Mouse (Mus musculus) adrenal gland, adult 18-20 months (tissue): ENCODE measurements around the gene Pgrmc2. TPM values are rescaled to one million over a fixed set of nuclear protein-coding genes. Genes with fewer than 3 reads are reported as not detected.

Experiments used
- DNase-seq, 2 experiments: peaks; one replicate each; pipeline ENCODE4 v3.0.0; 2021 to 2022; ENCODE audit warnings: low spot score in 2 of 2
- total RNA-seq, 2 experiments: library from RNA; stranded (reverse); gene quantifications; 1 replicate in 1 of 2; 2 replicates in 1 of 2; pipeline ENCODE4 v1.2.3; 2021

Pgrmc2 gene
- total RNA-seq, 2 experiments from 2014 or later: 63.1 to 63.3 TPM

- DNase-seq: no peak
Observed at GRCm38 (mm10) chr3:41078673-41079072, 4.2 kb downstream of the Pgrmc2 start.

GRCm38 (mm10) chr3:41075376-41075775, 7.5 kb downstream of the Pgrmc2 start:
- no peak for DNase-seq

GRCm38 (mm10) chr3:41070519-41070918, 12.3 kb downstream of the Pgrmc2 start:
- no peak for DNase-seq

- DNase-seq: no peak
Observed at GRCm38 (mm10) chr3:41065320-41065719, 17.5 kb downstream of the Pgrmc2 start.

GRCm38 (mm10) chr3:41062758-41063157, 20.1 kb downstream of the Pgrmc2 start:
- no peak for DNase-seq

- DNase-seq: no peak
Observed at GRCm38 (mm10) chr3:41061831-41062565, 20.8 kb downstream of the Pgrmc2 start.

GRCm38 (mm10) chr3:41059249-41059648, 23.6 kb downstream of the Pgrmc2 start:
- DNase-seq: no peak

- peak in 1 of 2 experiments; percentile 22 for DNase-seq
Observed at GRCm38 (mm10) chr3:41058395-41058794, 24.5 kb downstream of the Pgrmc2 start.

GRCm38 (mm10) chr3:41053334-41053733, 29.5 kb downstream of the Pgrmc2 start:
- DNase-seq: no peak

GRCm38 (mm10) chr3:41047838-41048237, 35.0 kb downstream of the Pgrmc2 start:
- DNase-seq: no peak

GRCm38 (mm10) chr3:41043756-41044354, 39.0 kb downstream of the Pgrmc2 start:
- no peak for DNase-seq

- no peak for DNase-seq
Observed at GRCm38 (mm10) chr3:41042195-41042938, 40.5 kb downstream of the Pgrmc2 start.

GRCm38 (mm10) chr3:41041241-41041640, 41.6 kb downstream of the Pgrmc2 start:
- no peak for DNase-seq

- DNase-seq: no peak
Observed at GRCm38 (mm10) chr3:41038297-41038916, 44.4 kb downstream of the Pgrmc2 start.

GRCm38 (mm10) chr3:41031286-41032210, 51.3 kb downstream of the Pgrmc2 start:
- DNase-seq: no peak

- DNase-seq: no peak
Observed at GRCm38 (mm10) chr3:41030705-41031104, 52.1 kb downstream of the Pgrmc2 start.

- no peak for DNase-seq
Observed at GRCm38 (mm10) chr3:41021980-41022379, 60.9 kb downstream of the Pgrmc2 start.

GRCm38 (mm10) chr3:41020687-41021086, 62.2 kb downstream of the Pgrmc2 start:
- DNase-seq: no peak

- no peak for DNase-seq
Observed at GRCm38 (mm10) chr3:41018022-41018608, 64.7 kb downstream of the Pgrmc2 start.
